Mouse (Mus musculus): ENCODE results near the gene Cmtr1.

DNA sequence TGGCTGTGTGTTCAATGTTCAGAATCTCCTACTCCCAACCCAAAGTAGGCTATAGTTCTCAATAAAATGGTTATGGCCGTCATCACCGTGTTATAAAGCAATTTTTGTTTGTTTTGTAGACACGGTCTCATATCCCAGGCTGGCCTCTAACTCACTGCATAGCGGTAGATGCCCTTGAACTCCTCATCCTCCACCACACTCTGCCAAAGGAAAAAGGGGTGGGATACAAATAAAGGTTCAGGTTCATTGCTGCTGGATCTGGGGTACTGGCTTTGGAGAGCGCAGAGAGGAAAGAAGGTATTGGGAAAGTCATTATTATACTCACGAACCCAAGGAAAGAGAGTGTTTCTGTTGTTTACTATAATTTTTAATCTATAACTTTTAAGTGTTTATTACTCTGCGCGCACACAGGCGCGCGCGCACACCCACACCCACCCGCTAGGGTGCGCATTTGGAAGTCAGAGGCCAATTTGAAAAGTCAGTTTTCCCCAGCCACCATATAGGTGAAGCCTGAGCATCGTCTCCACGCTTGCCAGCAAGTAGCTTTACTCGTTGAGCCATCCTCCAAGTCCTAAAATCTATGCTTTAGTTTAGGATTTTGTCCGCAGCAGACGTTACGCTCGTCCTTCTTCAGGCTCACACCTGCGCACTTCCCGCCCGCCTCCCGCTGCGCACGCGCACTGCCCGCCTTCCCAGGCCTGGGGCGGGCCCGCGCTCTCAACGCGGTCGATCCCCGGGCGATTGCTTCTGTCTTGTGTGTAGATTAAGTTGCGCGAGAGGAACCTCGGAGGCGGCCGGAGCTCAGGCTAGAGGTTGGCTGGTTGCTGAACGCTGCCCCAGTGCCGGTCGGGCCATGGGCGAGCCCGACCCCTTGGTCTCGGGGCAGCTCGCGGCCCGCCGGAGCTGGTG lies 46.0 kb upstream of the Cmtr1 start, which contains the start of the genes Rnf8 and Gm28043:
- TF ChIP-seq POLR2A (IDR thresholded peaks at IDR 0.05; ENCODE audit: extremely low read depth, insufficient read depth, low read length) (peak; percentile 76), CTCF (IDR thresholded peaks at IDR 0.05; ENCODE audit: extremely low read depth, insufficient read depth, low read length) (peak; percentile 43; the same call in 1 of the 2 replicates)
